Mouse (Mus musculus) c-Kit-positive CD71-positive TER-119-negative erythroid progenitor cells, embryonic 14.5 days (primary cell): ENCODE results near the gene Zfp57.

Experiments used
- DNase-seq: peaks from one replicate; pipeline ENCODE4 v3.0.0-alpha.2; 2013; ENCODE audit warnings: low read depth

Gene Zfp57

GRCm38 (mm10) chr17:37045611-37046311 lies 44.8 kb downstream of the Zfp57 start, which contains the start of gene Gabbr1:
Gabbr1 (plus strand) TSS chr17:37045966.
- DNase-seq, result no peak

DNA sequence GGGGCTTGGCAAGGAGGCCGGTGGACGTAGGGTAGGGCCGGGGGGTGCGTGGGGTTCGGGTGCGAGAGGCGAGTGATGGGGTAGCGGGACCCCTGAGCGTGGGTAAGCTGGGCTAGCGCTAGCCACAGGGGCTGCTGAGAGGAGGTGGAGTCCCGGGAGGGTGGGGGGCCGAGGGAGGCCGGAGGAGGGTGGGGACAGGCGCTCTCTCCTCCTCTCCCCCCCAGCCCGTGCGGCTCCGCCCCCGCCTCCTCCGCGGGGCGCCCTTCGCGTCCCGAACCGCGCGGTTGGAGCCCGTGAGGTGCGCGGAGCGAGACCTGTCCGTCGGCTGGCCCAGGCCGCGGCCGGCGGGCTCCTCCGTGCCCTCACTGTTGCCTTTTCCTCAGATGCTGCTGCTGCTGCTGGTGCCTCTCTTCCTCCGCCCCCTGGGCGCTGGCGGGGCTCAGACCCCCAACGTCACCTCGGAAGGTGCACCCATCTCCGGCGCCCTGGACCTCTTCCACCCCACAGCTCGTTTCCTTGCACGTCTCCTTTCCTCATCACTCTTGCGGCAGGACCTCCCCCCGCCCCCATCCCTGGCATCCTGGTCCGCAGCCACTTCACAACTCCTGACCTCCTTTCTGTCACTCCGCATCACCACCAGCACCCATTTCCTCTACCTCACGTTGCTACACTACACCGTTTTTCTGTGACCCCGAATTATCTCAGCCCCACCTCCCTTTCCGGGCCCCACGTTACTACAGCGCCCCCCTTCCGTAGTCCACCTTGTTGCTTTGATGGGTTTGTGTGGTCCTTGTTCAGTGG lies 45.5 kb downstream of the Zfp57 start:
- no peak for DNase-seq

DNA sequence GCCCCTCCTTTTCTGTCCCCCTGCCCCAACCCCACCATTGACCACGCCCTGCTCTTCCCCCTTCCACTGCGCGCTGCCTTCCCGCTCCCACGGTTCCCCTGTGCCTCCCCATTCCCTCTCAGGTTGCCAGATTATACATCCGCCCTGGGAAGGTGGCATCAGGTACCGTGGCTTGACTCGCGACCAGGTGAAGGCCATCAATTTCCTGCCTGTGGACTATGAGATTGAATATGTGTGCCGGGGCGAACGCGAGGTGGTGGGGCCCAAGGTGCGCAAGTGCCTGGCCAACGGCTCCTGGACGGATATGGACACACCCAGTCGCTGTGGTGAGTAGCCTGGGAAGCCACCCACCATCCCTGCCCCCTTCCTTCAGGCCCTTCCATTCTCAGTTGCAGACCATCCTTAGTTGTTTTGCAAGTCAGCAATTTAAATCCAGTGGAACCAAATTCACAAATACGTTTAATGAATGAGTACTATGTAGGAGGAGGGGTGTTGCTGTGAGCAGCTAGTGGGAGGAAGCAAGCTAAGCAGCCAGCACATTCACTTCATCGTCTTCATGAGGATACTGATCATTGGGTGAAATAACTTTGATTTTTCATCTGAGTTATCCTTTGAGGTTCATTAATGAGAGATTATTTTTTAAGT lies 46.5 kb downstream of the Zfp57 start:
- DNase-seq, result no peak

DNA sequence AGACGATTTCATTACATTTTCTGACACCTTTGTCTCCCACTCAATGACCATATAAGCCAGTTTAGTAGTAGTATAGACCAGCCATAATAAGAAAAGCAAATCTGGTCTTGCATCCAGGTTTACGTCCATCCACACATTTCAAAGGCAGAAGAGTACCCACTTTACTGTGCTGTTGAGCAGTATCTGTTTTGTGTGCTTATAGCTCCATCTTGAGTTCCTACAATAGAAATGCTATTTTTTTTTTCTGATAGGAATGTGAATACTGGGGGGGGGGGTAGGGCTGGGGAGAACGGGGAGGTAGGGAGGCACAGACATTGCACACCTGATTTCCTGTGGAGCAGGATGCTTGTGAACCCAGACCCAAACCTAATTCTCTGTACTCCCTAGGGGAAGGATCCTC lies 47.0 kb downstream of the Zfp57 start:
- DNase-seq, result no peak

GRCm38 (mm10) chr17:37048383-37048782 lies 47.4 kb downstream of the Zfp57 start:
- DNase-seq, result no peak

DNA sequence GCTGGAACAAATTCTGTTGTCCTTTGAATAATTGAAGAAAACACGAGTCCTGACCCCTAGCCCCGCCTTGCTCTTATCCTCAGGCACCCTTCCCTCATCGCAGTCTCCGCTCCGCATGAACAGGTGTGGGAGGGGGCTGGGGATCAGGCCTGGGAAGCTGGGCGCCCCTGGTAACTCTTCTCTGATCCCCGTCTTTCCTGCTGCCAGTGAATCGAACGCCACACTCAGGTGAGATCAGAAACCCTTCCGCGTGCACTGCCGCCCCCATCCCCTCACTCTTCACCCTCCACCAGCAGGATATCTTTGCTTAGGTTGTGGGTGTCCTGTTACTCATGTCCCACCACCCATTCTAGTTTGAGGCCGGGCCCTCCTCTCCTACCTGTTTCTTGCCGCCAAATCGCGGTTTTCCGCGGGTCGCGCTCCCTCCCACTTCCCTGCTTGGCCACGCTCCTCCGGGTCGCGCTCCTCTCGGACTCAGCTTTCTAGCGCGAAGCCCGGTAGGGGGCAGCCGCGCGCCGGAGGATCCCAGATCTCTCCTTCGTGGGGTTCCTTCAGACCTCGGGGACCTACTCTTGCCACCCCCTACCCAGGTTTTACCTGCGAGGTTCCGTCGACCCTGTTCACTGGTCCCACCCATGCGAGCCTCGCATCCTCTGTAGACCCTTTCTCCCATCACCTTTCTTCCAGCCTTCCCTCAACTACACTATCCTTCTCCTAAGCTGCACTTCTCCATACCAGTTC lies 48.8 kb downstream of the Zfp57 start:
- no peak for DNase-seq

GRCm38 (mm10) chr17:37050399-37050798 lies 49.4 kb downstream of the Zfp57 start:
- DNase-seq, result no peak

- DNase-seq, result no peak
These were observed 49.9 kb downstream of the Zfp57 start for GRCm38 (mm10) chr17:37050876-37051275.

DNA sequence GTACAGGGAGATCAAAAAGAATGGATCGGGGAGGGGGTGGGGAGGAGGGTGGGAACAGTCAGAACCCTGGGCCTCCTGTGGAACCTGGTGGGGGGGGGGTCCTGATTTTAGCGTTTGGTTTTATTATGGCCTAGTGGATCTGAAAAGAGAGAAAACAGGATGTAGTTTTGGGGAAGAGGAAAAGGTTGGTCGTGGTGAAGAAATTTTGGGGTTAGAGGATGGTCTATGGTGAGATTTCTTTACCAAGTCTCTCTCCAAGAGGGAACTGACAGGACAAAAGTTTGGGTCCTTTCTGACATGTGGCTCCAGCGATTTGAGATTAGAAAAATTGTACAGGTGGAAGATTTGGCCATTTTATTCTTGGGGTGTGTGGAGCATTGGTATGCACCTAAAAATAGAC lies 50.8 kb downstream of the Zfp57 start:
- DNase-seq, result no peak

DNA sequence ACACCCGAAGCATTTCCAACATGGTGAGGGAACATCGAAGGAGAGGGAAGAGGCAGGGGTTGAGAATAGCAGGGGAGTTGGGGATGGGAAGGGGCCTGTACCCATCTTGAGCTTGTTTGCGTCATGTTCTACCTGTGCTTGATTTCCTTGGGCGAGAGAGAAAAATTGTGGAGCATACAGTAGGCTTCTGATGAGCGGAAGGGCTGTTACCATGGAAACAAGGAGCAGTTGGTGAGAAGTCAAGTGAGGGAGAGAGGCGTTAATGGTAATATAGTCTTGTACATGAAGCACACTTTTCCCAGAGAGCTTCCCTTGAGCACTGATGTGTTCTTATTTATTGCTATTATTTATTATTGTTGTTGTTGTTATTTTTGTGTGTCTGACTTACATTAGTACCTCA lies 56.0 kb downstream of the Zfp57 start:
- no peak for DNase-seq
